Mouse (Mus musculus) left cerebral cortex, adult 11 months (tissue): ENCODE data around the gene Cbr2.
A peak's percentile ranks its signal among the peaks of the same experiment; 100 is the strongest.
"Not testable (repeated sequence)": the region's sequence is repeated elsewhere in the genome, so short reads cannot be mapped to it uniquely, and the experiment has no call there.

ENCODE experiments used
- DNase-seq: peaks from one replicate; pipeline ENCODE4 v3.0.0; 2022; ENCODE audit warnings: low spot score

Gene Cbr2

DNA sequence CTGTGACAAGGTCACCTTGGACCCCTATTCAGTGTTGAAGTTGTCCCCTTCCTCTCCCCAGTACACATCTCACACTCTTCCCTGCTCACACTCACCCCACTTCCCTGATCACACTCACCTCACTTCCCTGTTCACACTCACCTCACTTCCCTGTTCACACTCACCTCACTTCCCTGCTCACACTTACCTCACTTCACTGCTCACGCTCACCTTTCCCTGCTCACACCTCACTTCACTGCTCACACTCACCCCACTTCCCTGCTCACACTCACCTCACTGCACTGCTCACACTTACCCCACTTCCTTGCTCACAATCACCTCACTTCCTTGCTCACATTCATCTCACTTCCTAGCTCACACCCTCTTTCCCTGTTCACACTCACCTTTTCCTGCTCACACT, 519 bp downstream of the Cbr2 start:
- no peak for DNase-seq

DNA sequence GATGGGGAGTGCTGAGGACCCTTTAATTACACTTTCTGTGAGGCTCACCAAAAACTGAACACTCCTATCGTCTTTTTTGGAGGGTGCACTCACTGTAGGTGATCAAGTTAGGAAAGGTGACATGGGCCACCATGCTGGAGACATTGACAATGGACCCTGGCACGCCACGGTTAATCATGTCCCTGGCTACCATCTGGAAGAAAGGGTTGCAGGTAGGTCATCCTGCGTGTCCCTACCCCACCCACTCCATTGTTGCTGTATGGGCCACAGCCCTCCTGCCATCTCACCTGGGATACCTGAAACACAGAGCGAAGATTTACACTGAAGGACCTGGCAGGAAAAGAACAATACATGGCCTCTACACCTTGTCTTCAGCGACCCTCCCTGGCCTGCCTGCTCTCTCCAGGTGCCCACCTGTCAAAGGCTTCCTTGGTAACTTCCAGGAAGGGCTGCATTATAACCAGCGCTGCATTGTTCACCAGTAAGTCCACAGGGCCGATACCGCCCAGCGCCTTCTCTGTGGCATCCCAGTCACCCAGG, 1.5 kb downstream of the Cbr2 start:
- no peak for DNase-seq

DNA sequence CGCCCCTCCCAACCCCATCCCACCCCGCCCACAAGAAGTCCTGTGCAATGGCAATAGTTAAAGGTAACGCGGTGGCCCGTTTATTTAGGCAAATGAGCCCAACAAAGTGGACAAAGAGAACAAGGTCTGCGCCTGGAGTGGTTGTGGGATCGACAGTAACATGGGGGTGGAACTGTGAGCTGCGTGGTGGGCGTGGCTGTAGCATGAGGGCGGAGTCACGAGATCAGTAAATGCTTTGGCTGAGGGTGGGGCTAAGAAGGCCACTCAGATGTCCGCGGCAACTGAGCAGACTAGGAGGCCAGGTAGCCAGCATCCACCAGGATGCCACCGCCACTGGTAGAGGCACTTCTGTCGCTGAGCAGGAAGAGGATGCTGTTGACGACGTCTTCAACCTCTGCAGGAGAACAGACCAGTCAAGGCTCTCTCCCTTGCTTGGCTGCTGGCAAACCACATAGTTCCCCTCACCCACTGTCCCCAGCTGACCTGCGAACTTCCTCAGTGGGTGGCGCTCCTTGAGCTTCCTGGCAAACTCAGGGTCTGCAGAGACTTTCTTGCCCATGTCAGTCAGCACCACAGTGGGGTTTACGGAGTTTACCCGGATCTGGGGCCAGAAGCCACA, 2.4 kb downstream of the Cbr2 start:
- DNase-seq, result not testable (repeated sequence)

DNA sequence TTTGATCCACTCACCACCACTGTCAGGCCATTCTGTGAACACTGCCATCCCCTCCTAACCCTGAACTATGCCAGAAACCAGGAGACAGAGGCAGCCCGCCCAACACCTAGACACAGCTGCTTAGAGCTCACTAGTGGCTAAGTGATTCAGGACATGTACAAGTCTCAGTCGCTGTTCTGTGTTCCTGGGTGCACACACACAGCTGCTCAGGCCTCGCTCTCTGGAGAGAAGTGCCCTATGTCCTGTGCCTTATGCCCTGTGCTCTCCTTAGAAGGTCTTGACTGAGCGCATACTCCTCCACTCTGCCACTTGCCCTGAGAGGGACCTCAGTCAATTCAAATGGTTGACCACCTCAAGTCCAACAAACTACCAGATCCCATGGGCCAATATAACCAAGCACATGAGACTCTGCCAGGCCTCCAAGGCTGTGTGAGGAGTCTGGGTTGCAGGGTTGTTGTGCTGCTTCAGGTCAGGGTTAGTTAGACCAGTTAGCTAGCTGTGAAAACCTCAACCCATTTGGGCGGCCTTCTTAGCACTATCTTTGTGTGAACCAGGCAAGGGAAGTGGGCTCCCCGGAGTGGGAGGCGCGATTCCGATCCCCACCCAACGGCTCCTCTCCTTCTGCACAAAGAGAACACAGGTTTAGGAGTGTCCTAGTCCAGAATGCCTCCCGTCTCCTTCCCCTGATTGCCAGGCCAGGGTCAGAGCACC, 3.2 kb downstream of the Cbr2 start:
- no peak for DNase-seq

DNA sequence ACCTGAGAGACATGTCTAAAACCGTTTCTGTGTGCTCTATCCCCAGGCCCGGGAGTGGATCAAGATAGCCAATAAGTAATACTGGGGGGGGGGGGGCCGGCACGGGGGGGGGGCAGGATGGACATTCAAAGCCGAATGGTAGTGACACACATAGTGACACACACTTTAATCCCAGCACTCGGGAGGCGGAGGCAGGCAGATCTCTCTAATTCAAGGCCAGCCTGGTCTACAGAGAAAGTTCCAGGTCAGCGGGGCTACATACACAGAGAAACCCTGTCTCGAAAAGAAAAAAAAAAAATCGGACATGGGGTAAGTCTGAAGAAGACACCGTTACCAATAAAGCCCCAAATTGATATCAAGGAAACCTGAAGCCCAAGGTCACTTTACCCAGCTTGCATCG, 4.3 kb downstream of the Cbr2 start:
- DNase-seq, result no peak

DNA sequence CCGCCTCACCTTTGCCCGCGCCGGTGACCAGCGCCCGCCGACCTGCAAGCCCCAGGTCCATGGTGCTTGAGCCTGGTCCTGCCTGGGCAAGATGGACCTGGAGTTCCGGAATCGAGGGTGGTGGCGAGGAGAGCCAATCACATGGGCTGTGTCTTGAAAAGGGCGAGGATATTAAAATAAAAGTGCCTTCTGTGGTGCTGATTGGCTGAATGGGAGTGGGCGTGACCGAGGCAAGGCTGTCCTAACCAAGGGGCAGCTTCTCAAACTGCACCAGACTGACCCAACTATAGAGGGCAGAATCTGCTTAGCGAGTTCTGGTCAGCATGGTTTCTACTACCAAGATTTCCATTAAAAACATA, 4.8 kb downstream of the Cbr2 start, which contains the start of gene Dcxr:
Gene Dcxr (minus strand): TSS at position 113 of the 359 bp plus-strand sequence.
- DNase-seq, result peak; percentile 77

DNA sequence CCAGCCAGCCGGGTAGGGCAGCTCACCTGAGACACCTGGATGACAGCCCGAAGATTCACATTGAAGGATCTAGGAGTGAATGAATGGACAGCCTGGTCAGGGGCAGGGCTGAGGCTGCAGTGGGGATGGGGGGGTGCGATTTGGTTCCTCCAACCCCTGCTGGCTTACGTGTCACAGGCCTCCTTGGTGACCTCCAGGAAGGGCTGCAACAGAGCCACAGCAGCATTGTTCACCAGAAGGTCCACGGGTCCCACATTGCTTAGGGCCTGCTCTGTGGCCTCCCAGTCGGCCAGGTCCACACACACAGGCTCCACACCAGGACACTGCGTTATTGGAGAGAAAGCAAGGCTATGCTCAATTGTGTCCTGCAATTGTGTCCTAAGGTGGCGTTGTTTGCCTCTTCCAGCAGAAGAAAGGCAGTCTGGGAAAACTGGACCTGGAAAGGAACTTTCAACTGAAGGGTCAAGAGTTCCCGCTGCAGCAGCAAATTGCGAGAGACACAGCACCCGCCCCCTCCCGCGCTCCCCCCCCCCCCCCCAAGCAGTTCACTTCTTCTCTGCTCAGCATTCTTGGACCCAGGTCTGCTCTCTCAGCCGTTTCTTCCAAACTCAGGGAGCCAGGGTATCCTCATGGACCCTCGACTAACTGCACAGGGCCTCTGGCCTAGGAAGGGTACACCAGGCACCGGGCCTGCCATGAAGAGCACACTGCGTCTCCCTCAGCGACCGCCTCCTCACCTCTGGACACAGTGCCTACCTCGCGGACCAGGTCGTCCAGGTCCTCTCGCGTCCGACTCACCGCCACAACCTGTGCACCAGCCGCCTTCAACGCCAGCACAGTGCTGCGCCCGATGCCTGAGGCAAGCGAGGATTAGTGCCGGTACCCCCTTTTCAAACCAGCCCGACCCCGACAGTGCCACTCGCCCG, 5.4 kb downstream of the Cbr2 start:
- DNase-seq, result no peak

DNA sequence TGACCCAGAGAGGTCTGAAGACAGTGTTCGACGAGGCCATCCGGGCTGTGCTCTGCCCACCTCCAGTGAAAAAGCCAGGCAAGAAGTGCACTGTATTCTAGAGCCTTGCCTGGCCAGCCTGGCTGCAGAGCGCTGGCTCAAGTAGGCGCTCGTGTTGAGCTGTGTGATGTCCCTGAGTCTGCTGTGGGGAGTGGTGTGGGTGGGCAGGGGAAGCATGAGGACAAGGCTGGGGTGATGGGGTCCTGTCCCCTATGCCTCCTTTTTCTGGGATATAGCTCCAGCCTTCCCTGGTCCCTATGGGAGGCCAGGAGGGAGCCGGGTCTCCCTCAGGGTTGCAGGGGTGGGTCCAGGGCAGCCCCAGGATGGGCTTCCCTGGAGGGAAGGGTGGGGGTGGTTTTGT, 8.4 kb downstream of the Cbr2 start:
- DNase-seq, result no peak

DNA sequence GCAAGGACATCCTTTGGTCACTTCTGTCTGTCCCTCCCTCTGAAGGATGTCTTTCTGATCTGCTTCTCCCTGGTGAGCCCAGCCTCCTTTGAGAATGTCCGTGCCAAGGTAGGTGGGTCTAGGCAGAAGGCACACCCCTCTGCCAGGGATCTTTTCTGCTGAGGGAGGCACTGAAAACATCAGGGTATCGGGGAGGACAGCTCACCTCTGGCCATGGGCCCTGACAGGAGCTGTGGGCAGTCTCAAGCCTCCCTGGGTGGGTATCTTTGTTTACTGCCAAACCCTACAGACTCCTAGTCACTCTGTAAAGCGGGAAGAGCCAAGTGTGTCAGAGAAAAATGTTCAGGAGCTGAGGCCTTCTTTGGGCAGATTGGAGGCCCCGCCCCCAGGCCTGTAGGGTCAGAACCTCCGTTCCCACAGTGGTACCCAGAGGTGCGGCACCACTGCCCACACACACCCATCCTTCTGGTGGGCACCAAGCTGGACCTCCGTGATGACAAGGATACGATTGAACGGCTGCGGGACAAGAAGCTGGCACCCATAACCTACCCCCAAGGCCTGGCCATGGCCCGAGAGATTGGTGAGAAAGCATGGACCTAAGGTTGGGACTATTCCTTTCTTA, 9.0 kb downstream of the Cbr2 start:
- no peak for DNase-seq

DNA sequence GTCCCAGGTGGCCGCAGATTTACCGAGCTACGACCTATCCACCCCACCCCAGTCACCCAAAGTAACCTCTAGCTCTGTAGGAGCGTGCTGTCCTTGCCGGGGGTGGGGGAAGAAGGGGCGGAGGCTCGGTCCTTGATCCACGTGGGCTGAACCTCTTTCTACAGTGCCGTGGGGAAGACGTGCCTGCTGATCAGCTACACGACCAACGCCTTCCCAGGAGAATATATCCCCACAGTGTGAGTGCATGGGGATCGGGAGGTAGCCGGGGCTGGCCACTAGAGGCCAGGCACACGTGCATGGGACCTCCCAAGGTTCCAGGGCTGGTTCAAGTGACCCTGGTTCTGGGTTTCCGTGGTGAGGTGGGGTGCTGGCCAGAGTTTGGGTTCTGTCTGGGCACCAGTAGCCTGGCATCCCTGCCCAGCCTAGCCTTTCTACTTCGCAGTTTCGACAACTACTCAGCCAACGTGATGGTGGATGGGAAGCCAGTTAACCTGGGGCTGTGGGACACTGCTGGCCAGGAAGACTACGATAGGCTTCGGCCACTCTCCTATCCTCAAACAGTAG, 9.8 kb downstream of the Cbr2 start:
- no peak for DNase-seq

DNA sequence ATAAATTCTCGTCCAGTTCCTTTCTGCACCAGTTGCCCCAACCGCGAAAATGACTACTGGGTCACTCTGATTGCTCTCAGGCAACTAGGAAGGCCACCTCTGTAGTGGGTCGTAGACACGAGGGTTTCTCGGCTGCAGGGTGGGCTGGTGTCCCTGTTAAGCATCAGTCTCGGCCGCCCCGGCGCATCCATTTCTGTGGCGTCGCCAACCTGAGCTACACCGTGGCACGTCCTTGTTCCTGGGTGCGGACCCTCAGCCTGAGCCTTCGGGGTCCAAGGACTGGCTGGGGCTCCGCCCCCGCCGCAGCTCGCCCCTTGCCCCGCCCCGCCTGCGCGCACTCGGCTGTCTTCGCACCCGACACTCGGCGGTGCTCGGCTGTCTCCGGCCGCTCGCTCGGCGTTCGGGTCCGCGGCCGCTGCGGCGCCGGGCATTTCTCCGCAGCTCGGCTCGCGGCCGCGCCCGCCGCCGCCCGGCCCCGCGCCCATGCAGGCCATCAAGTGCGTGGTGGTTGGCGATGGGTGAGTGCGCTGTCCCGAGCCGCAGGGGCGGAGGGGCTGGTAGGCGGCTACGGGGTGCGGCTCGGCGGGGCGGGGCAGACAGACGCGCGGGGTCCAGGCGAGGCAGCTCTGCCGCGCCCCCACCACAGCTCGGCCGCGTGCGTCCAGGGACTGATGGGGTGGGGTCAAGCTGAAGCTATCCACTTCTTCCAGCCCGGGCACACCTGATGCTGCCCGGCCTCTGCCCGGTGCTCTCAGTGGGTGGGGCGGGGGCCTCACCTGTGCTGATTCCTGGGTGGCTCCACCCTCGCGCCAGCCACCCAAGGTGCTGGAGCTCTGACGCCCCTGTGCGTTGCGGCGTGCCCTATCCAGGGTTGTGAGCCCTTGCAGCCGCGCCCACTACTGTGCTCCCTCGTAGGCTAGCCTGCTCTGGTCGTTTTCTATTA, 10.5 kb downstream of the Cbr2 start, which contains the start of gene Rac3:
Gene Rac3 (plus strand): TSS at position 347 of the 943 bp plus-strand sequence.
- DNase-seq, result no peak

DNA sequence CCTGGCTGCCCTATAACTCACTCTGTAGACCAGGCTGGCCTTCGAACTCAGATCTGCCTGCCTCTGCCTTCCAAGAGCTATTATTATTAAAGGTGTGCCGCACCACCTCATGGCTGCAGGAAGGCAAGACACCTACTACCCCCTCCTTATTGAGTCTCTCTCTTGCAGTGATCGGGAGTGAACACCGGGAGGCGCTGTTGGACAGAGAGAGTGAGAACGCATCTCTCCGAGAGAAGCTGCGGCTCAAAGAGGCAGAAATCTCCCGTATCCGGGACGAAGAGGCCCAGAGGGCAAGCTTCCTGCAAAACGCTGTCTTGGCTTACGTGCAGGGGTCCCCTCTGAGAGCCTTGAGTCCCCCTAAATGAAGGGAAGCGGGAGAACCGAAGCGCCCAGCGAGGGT, 11.5 kb downstream of the Cbr2 start:
- DNase-seq, result peak; percentile 71

DNA sequence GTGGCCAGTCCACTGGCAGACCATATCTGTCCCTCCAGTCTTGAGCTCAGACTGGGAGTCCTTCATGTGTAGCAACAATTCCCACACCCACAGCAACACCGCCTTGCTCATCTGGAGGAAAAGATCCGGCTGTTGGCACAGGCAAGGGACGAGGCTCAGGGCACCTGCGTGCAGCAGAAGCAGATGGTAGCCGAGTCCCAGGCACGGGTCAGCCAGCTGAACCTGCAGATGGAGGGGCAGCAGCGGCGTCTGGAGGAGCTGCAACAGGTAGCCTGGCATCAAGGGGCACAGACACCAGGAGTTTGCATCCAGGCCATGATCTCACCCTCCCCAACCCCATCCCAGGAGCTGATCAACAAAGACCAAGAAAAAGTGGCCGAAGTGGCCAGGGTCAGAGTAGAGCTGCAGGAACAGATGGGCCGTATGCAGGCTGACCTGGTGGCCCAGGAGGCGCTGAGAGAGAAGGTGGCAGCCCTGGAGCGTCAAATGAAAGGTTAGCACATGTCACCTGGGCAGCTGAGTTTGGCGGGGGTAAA, 12.0 kb downstream of the Cbr2 start:
- no peak for DNase-seq

DNA sequence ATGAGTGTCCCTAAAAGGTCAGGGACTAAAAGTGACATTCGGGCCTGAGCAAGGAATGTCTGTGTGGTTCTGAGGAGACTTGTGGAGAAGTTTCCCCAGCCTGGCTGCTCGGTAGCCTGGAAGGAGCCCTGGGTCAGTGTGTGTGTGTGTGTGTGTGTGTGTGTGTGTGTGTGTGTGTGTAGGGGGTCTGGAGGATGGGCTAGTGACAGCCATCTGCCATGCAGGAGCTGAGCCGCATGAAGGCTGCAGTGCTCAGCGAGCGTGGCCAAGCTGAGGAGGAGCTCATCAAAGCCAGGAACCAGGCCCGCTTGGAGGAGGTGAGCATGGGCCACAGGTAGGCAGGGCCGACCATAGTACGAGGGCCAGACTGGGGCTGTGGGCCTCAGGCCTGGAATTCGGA, 12.7 kb downstream of the Cbr2 start:
- no peak for DNase-seq

DNA sequence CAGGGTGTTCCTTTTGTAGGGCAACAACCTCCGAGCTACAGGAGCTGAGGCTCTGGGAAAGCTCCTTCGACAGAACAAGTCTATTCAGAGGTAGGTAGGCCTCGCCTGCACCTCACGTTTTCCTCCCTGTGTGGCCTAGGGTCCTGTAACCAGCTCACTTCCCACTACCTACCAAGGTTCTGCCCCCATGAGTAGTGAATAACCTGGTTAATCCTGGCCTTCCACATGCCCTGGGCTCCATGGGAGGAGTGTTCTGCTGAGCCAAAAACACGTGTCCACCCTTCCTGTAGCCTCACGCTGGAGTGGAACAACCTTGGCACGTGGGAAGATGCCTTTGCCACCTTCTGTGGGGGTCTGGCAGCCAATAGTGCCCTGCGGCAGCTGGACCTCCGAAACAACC, 16.8 kb downstream of the Cbr2 start:
- no peak for DNase-seq

DNA sequence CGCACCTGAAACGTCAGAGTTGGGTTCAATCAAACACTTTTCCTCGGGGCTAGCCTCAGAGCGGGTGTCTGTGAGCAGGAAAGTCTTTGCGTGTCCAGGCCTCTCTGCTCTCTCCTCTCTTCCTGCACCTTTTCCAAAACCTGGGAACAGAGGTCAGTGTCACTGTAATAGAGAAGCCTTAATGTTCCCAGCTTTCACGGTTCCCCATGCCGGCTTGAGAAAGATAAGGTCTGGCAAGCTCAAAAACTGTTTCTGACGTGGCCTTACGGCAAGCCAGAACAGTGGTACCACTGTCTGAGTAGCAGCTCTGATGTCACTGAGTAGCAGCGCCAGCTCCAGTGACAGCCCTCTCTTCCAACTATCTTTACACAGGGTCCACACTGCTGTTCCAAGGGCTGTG, 17.4 kb downstream of the Cbr2 start:
- DNase-seq, result no peak

DNA sequence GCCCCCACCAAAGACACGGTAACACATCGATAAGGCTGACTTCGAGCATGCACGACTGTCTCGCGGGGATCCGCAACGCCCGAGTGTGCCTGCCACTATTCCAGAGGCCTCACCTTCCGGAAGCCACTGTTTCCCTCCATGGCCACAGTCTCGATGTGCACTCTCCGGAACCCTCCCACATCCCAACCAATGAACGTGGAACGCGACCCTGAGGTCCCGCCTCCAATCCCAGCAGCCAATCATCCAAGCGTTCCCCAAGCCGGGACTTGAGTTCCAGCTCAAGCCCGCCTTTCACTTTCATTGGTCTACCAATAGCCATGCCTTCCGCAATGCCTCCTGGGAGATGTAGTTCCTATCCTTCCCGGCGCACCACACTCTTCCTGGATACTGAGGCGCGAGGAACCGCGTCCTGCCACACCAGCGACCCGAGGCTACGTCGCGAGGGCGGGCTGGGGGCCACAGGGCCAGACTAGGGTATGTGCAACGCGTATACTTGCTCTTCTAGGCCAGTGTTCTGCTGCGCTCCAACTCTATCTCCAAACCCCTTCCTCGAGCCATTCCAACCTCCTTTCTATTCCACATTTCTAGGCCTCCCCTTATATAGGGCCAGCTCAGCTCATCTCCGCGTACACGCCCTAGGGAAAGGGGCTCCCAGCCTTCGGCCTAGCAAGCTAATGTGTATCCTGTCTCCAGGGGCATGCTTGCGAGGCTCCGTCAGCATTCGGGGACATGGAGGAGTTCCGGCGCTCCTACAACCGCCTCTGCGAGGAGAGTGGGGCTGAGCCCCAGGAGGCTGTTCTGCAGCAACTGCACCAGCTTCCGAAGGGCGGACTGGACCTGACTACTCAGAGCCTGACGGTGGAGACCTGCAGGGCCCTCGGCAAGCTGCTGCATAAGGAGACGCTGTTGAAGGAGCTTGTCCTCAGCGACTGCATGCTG, 18.1 kb downstream of the Cbr2 start, which contains the start of the genes Cenpx and Lrrc45:
Gene Cenpx (minus strand): TSS at position 159 of the 939 bp plus-strand sequence.
Gene Lrrc45 (plus strand): TSS at position 346 of the 939 bp plus-strand sequence.
- DNase-seq, result peak; percentile 97

DNA sequence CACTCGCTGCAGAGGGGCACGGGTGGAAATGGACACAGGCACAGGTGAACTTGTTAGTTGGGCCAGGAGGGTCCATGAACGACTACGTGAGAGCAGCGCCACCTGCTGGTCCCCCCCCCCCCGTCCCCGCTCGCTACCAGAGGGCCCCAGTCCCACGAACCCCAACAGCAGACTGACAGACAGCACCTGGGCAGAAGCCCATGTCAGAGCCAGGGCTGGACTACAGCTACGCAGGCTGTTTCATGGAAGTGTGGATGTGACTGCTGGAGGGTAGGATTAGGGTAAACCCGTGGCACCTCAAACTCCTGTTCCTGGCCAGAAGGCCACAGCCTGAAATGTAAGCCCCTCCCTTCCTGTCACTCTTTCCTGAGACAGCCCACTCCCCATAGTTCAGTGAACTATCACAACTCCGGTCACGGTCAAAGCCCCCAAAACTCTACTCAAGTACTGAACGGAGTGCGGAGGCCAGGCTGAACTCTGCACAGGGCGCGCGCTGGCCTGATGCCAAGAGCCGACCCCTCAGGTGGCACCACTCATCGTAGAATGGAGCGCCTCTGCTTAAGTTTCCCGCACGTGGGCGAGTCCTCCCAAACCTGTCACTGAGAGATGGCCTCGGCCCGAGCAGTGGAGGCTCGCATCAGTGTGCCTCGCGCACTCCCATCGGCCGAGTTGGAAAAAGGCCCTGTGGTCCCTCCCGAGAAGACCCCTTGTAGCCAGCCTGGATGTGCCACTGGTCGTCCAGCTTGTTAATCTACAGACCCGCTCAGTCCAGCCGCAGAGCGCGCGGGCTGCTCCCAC, 18.9 kb downstream of the Cbr2 start:
- DNase-seq, result no peak
